In the genomic region with DNA sequence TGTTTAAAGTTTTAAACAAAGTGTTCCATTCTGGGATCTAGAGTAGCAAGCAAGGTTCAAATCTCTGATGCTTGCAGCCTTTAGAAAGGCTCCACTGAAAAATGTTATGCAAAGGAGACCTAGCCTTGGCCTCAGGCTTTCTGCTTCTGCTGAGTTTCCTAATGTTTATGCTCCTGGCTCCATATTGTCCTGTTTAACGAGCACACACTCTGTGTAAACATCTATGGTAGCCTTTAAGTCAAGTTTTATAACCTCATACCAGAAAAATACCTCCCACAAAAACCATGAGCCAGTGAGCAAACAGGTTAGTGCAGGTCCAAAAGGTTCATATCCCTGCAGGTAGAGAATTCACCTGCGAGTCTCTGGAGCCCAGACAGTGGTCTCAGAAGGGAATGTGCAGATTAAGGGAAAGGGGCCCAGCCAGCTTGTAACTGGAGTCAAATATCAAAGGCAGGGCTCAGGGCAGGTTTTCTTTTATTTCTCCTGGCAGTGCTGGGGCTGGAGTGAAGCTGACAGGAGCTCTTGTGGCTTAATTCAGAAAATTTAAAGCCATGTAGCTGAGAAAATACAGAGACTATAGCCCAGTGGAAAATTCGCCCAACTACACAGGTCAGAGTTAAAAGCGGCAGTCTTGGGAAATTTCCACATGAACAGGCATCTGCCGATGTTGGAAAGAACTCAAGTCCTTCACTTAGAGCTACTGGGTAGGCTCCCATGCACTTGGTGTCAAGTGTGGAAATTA, we compare ENCODE assay signal across 13 mouse cellular contexts.
DNase-seq lines count a peak whose midpoint lies in the region; ATAC-seq and TF ChIP-seq lines count a peak whose summit lies in the region.
"Had no signal": no experiment of that assay in that cellular context is flagged by ENCODE, and none has a peak within 500 bp of the region (broad histone marks: within the 10 kb centered on the region; RNA-seq: fewer than 3 reads in every experiment).

No protein-coding gene starts in this region.

- no peak overlapping the region for H3K4me3 ChIP-seq in forebrain, embryonic 15.5 days
- no peak overlapping the region for H3K4me3 ChIP-seq in forebrain, embryonic 16.5 days (replicated peaks; ENCODE audit: low read length)
- H3K4me3 ChIP-seq in lung, embryonic 14.5 days (ENCODE audit: low read depth, low read length) = no peak overlapping the region
- no peak overlapping the region for H3K4me3 ChIP-seq in embryonic facial prominence, embryonic 11.5 days (ENCODE audit: low read depth, low read length)
- no peak overlapping the region for H3K4me3 ChIP-seq in limb, embryonic 14.5 days (replicated peaks; ENCODE audit: low read length)
- H3K4me3 ChIP-seq: gastrocnemius, adult 2 months had no signal

- 0 out of 2 replicates have a peak, but pooled peaks cover 5% of the 10 kb centered on the region for H3K4me1 ChIP-seq in forebrain, embryonic 15.5 days
- H3K4me1 ChIP-seq in forebrain, embryonic 16.5 days (replicated peaks; ENCODE audit: control insufficient read depth, insufficient read depth, low read length) = no peaks in the 10 kb centered on the region; the same call in 1 of the 2 replicates
- H3K4me1 ChIP-seq in lung, embryonic 14.5 days (ENCODE audit: insufficient read depth) = no peaks in the 10 kb centered on the region
- H3K4me1 ChIP-seq in embryonic facial prominence, embryonic 11.5 days (ENCODE audit: control insufficient read depth, insufficient read depth, low read length) = no peaks in the 10 kb centered on the region; the same call in 1 of the 2 replicates
- peaks cover 6% of the 10 kb centered on the region; the same call in 1 of the 2 replicates for H3K4me1 ChIP-seq in limb, embryonic 14.5 days (ENCODE audit: control insufficient read depth, insufficient read depth, low read length)

- no peak overlapping the region for H3K9ac ChIP-seq in forebrain, embryonic 15.5 days (replicated peaks)
- H3K9ac ChIP-seq in forebrain, embryonic 16.5 days (replicated peaks; ENCODE audit: low read depth, low read length) = no peak overlapping the region
- no peak overlapping the region for H3K9ac ChIP-seq in lung, embryonic 14.5 days
- H3K9ac ChIP-seq in embryonic facial prominence, embryonic 11.5 days (replicated peaks; ENCODE audit: low read length) = no peak overlapping the region
- no peak overlapping the region for H3K9ac ChIP-seq in limb, embryonic 14.5 days (ENCODE audit: low read depth, low read length, severe bottlenecking)

- H3K36me3 ChIP-seq in forebrain, embryonic 15.5 days = no peaks in the 10 kb centered on the region
- H3K36me3 ChIP-seq in forebrain, embryonic 16.5 days (ENCODE audit: control insufficient read depth, insufficient read depth) = no peaks in the 10 kb centered on the region
- H3K36me3 ChIP-seq in lung, embryonic 14.5 days (ENCODE audit: insufficient read depth) = no peaks in the 10 kb centered on the region
- H3K36me3 ChIP-seq in embryonic facial prominence, embryonic 11.5 days (replicated peaks; ENCODE audit: control insufficient read depth, insufficient read depth, low read depth, low read length) = no peaks in the 10 kb centered on the region
- no peaks in the 10 kb centered on the region for H3K36me3 ChIP-seq in limb, embryonic 14.5 days (ENCODE audit: control insufficient read depth, insufficient read depth, low read length)

- 9% methylated on average over 5 of the region's 5 CpGs for WGBS in forebrain, embryonic 15.5 days
- 14% methylated on average over 5 of the region's 5 CpGs for WGBS in forebrain, embryonic 16.5 days
- 28% methylated on average over 5 of the region's 5 CpGs for WGBS in lung, embryonic 14.5 days
- WGBS in embryonic facial prominence, embryonic 11.5 days = 28% methylated on average over 5 of the region's 5 CpGs
- WGBS in limb, embryonic 14.5 days = 4% methylated on average over 5 of the region's 5 CpGs

- TF ChIP-seq CTCF in lung, embryonic 14.5 days (IDR thresholded peaks at IDR 0.05; ENCODE audit: low read depth) = no peak

- no peak overlapping the region for H3K27ac ChIP-seq in forebrain, embryonic 15.5 days (replicated peaks)
- no peak overlapping the region for H3K27ac ChIP-seq in forebrain, embryonic 16.5 days (ENCODE audit: low read length)
- no peak overlapping the region for H3K27ac ChIP-seq in lung, embryonic 14.5 days (ENCODE audit: low read depth)
- H3K27ac ChIP-seq in embryonic facial prominence, embryonic 11.5 days (replicated peaks; ENCODE audit: low read depth, low read length) = no peak overlapping the region
- no peak overlapping the region for H3K27ac ChIP-seq in limb, embryonic 14.5 days (replicated peaks; ENCODE audit: low read depth, low read length)
- H3K27ac ChIP-seq: gastrocnemius, adult 2 months had no signal

- no peak for TF ChIP-seq POLR2A in limb, embryonic 14.5 days (IDR thresholded peaks at IDR 0.05; ENCODE audit: borderline replicate concordance, extremely low read depth, insufficient read depth, insufficient read length)

- peak; percentile 46 for ATAC-seq in forebrain, embryonic 15.5 days (replicated peaks)
- no peak for ATAC-seq in forebrain, embryonic 16.5 days
- peak; percentile 75; the same call in 1 of the 2 replicates for ATAC-seq in lung, embryonic 14.5 days (ENCODE audit: insufficient read depth)
- 0 out of 2 replicates have a peak, but pooled peaks have one; percentile 44 for ATAC-seq in embryonic facial prominence, embryonic 11.5 days (replicated peaks; ENCODE audit: insufficient number of reproducible peaks, low FRiP score, low TSS enrichment, low read depth)
- ATAC-seq in limb, embryonic 14.5 days (ENCODE audit: low FRiP score, low read depth) = no peak

- no peak overlapping the region for H3K4me2 ChIP-seq in forebrain, embryonic 15.5 days (replicated peaks)
- no peak overlapping the region for H3K4me2 ChIP-seq in forebrain, embryonic 16.5 days (ENCODE audit: low read length)
- no peak overlapping the region for H3K4me2 ChIP-seq in lung, embryonic 14.5 days
- no peak overlapping the region for H3K4me2 ChIP-seq in embryonic facial prominence, embryonic 11.5 days (ENCODE audit: low read depth, low read length)
- H3K4me2 ChIP-seq in limb, embryonic 14.5 days (replicated peaks; ENCODE audit: low read depth, low read length, severe bottlenecking) = no peak overlapping the region

- H3K9me3 ChIP-seq in forebrain, embryonic 15.5 days = no peaks in the 10 kb centered on the region
- no peaks in the 10 kb centered on the region for H3K9me3 ChIP-seq in forebrain, embryonic 16.5 days (ENCODE audit: control insufficient read depth, low read length)
- H3K9me3 ChIP-seq in lung, embryonic 14.5 days (ENCODE audit: low read depth, low read length) = no peaks in the 10 kb centered on the region
- H3K9me3 ChIP-seq in embryonic facial prominence, embryonic 11.5 days (replicated peaks; ENCODE audit: control insufficient read depth, low read length) = no peaks in the 10 kb centered on the region
- H3K9me3 ChIP-seq in limb, embryonic 14.5 days (ENCODE audit: control insufficient read depth, low read length) = no peaks in the 10 kb centered on the region

- peak; percentile 21 for DNase-seq in lung, embryonic 14.5 days
- no peak for DNase-seq in lung, postnatal 14 days
- peak; percentile 71 for DNase-seq in embryonic facial prominence, embryonic 11.5 days (ENCODE audit: low spot score)
- DNase-seq in limb, embryonic 14.5 days (ENCODE audit: low spot score) = peak; percentile 60
- no peak for DNase-seq in ovary, postnatal 36 days (ENCODE audit: low spot score)
- no peak for DNase-seq in right cerebral cortex, postnatal 4 days
- DNase-seq: adrenal gland, adult 8-10 months; gastrocnemius, adult 2 months; lung, postnatal 36 days; spleen, adult 18-20 months; thymus, postnatal 14 days had no signal

- H3K27me3 ChIP-seq in forebrain, embryonic 15.5 days = no peaks in the 10 kb centered on the region
- H3K27me3 ChIP-seq in forebrain, embryonic 16.5 days (replicated peaks; ENCODE audit: control insufficient read depth, insufficient read depth, low read length) = no peaks in the 10 kb centered on the region
- no peaks in the 10 kb centered on the region for H3K27me3 ChIP-seq in lung, embryonic 14.5 days (ENCODE audit: insufficient read depth, low read length)
- H3K27me3 ChIP-seq in embryonic facial prominence, embryonic 11.5 days (ENCODE audit: control insufficient read depth, insufficient read depth, low read length) = no peaks in the 10 kb centered on the region
- no peaks in the 10 kb centered on the region for H3K27me3 ChIP-seq in limb, embryonic 14.5 days (ENCODE audit: control insufficient read depth, insufficient read depth, low read length)

Comparison
In these comparisons a context has a peak if more than half of its experiments do, and no peak if none do; other contexts are left out.
1. ATAC-seq: peak in forebrain, embryonic 15.5 days (single experiment), lung, embryonic 14.5 days (single experiment) and embryonic facial prominence, embryonic 11.5 days (single experiment); none in forebrain, embryonic 16.5 days (single experiment) and limb, embryonic 14.5 days (single experiment).
2. DNase-seq: peak in lung, embryonic 14.5 days (single experiment), embryonic facial prominence, embryonic 11.5 days (single experiment) and limb, embryonic 14.5 days (single experiment); none in lung, postnatal 14 days (single experiment), ovary, postnatal 36 days (single experiment) and right cerebral cortex, postnatal 4 days (single experiment).